Mouse (Mus musculus): Measurements from ENCODE around the gene Fndc3b.
"Not testable (repeated sequence)": the region's sequence is repeated elsewhere in the genome, so short reads cannot be mapped to it uniquely, and the experiment has no call there.

Fndc3b gene

DNA sequence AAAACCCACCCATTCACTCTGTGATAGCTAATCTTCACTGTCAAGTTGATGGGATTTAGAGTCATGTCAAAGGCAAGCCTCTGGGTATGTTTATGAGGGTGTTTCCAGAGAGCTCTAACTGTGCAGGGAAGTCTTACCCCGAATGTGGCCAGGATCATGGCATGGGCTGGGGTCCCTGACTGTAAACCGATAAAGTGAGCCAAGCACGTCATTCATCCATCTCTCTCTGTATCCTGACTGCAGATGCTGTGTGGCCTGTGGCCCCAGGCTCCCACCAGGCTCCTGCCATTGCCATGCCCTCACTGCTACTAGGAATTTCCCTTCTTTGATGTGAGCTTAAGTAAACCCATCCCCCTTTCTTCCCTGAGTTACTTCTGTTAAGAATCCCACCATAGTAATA, 297.5 kb downstream of the Fndc3b start:
- no peak for DNase-seq (ENCODE audit: low spot score)

- no peak for DNase-seq (ENCODE audit: low spot score)
Observed at GRCm38 (mm10) chr3:27411286-27411685, 299.8 kb downstream of the Fndc3b start.

- peak; percentile 73 for DNase-seq (ENCODE audit: low spot score)
Observed at GRCm38 (mm10) chr3:27408564-27408963, 302.5 kb downstream of the Fndc3b start.

DNA sequence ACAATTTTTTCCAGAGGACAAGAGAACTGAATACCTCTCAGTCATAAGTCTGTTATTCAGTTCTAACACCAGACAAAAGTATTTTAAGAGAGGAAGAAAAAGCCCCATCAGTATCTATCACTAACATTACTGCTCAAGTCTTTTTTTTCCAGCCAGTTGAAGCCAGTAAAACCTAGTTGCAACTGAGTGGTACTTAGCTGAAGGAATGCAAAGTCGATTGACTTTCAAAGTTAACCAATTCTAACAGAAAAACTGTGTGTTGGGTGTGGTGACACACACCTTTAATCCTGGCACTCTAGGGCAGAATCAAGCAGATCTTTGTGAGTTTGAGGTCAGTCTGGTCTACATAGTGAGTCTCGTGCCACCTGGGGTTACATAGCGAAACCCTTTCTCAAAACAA, 304.7 kb downstream of the Fndc3b start:
- DNase-seq (ENCODE audit: low spot score), result no peak

DNA sequence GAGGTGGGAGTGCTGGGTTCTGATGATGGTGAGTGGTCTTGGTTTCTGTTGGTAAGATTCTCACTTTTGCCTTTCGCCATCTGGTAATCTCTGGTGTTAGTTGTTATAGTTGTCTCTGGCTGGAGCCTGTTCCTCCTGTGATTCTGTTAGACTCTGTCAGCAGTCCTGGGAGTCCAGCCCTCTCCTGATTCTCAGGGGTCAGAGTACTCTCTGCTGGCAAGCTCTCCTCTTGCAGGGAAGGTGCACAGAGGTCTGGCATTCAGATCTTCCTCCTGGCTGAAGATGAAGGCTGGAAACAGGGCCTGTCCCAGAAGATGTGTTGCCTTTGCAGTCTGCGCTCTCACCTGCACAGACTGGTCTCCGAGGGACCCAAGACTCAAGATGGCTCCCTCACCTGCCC, 310.1 kb downstream of the Fndc3b start:
- DNase-seq (ENCODE audit: low spot score), result not testable (repeated sequence)

GRCm38 (mm10) chr3:27389923-27390322, 321.2 kb downstream of the Fndc3b start:
- DNase-seq (ENCODE audit: low spot score), result peak; percentile 6

GRCm38 (mm10) chr3:27384836-27385235, 326.3 kb downstream of the Fndc3b start:
- no peak for DNase-seq (ENCODE audit: low spot score)

GRCm38 (mm10) chr3:27377935-27378334, 333.2 kb downstream of the Fndc3b start:
- no peak for DNase-seq (ENCODE audit: low spot score)

- DNase-seq (ENCODE audit: low spot score), result no peak
Observed at GRCm38 (mm10) chr3:27374396-27374795, 336.7 kb downstream of the Fndc3b start.

- DNase-seq (ENCODE audit: low spot score), result no peak
Observed at GRCm38 (mm10) chr3:27371725-27372650, 339.1 kb downstream of the Fndc3b start.

DNA sequence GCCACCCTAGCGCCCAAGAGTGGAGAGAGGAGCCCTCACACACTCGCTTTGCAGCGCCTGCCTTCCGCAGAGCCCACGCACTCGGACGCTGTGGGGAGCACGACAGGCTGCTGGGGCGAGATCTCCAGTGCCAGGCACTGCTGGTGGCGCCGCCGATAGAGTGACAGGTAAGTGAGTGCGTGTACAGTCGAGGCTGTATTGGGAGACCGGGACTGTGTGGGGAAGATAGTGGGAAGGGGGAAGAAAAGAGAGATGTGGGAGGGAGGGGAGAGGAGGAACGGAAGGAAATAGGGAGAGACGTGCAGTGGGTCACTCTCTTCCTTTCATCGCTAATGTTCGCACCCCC, 339.9 kb downstream of the Fndc3b start, which contains the start of gene Ghsr:
TSS of gene Ghsr (plus strand) at position 76 of the 346 bp plus-strand sequence.
- no peak for DNase-seq (ENCODE audit: low spot score)

- no peak for DNase-seq (ENCODE audit: low spot score)
Observed at GRCm38 (mm10) chr3:27370582-27371275, 340.4 kb downstream of the Fndc3b start.

GRCm38 (mm10) chr3:27370125-27370524, 341.0 kb downstream of the Fndc3b start:
- no peak for DNase-seq (ENCODE audit: low spot score)

Measured in MN1 (cell line).